In genomic region chr12:14315780-14316179, GRCm38 (mm10) we compare ENCODE assay signal across 8 mouse cellular contexts.
DNase-seq lines count a peak whose midpoint lies in the region; ATAC-seq and TF ChIP-seq lines count a peak whose summit lies in the region.

No protein-coding gene starts in this region.

- no peak overlapping the region for H3K4me2 ChIP-seq in hindbrain, postnatal 0 days (ENCODE audit: low read depth, low read length)
- no peak overlapping the region for H3K4me2 ChIP-seq in hindbrain, embryonic 14.5 days (replicated peaks)

- H3K9me3 ChIP-seq in hindbrain, postnatal 0 days (ENCODE audit: low read length), result no peaks in the 10 kb centered on the region
- no peaks in the 10 kb centered on the region for H3K9me3 ChIP-seq in hindbrain, embryonic 14.5 days (ENCODE audit: control insufficient read depth, low read length)

- 43% methylated on average over 5 of the region's 5 CpGs for WGBS in hindbrain, postnatal 0 days
- 64% methylated on average over 5 of the region's 5 CpGs for WGBS in hindbrain, embryonic 14.5 days

- POLR2A ChIA-PET in Patski (lab: Charles Lee), result no interaction called here

- H3K4me3 ChIP-seq in hindbrain, postnatal 0 days (ENCODE audit: low read length), result no peak overlapping the region
- no peak overlapping the region for H3K4me3 ChIP-seq in hindbrain, embryonic 14.5 days (replicated peaks; ENCODE audit: low read length)

- peak; percentile 56 for TF ChIP-seq CTCF in hindbrain, postnatal 0 days (IDR thresholded peaks at IDR 0.05; ENCODE audit: low read depth)
- peak; percentile 27 for TF ChIP-seq CTCF in Patski (IDR thresholded peaks at IDR 0.05)

- no peaks in the 10 kb centered on the region for H3K4me1 ChIP-seq in hindbrain, postnatal 0 days (ENCODE audit: insufficient read depth, low read length)
- H3K4me1 ChIP-seq in hindbrain, embryonic 14.5 days (replicated peaks; ENCODE audit: control insufficient read depth, insufficient read depth, low read length), result no peaks in the 10 kb centered on the region

- H3K27me3 ChIP-seq in hindbrain, postnatal 0 days (ENCODE audit: insufficient read depth, low read length), result no peaks in the 10 kb centered on the region
- no peaks in the 10 kb centered on the region for H3K27me3 ChIP-seq in hindbrain, embryonic 14.5 days (ENCODE audit: control insufficient read depth, insufficient read depth, low read length)
- no peaks in the 10 kb centered on the region for H3K27me3 ChIP-seq in Patski

- CTCF ChIA-PET in Patski (lab: Charles Lee), result interaction anchor here (1.2 to 1.3 kb wide), 2 partner anchors 14 to 30 kb away, joined by 3 read pairs; no protein-coding TSS in a partner anchor

- in situ Hi-C loops in Patski (cut with MboI; ENCODE audit: low pct_unique_long_range_greater_than_20kb), result no loop called here

- H3K9ac ChIP-seq in hindbrain, postnatal 0 days (replicated peaks; ENCODE audit: low read length), result no peak overlapping the region
- no peak overlapping the region for H3K9ac ChIP-seq in hindbrain, embryonic 14.5 days

- no peaks in the 10 kb centered on the region for H3K36me3 ChIP-seq in hindbrain, postnatal 0 days (ENCODE audit: insufficient read depth, low read length)
- no peaks in the 10 kb centered on the region for H3K36me3 ChIP-seq in hindbrain, embryonic 14.5 days (replicated peaks; ENCODE audit: control insufficient read depth, insufficient read depth)

- ATAC-seq in hindbrain, postnatal 0 days, result no peak
- no peak for ATAC-seq in hindbrain, embryonic 14.5 days (ENCODE audit: low FRiP score)
- ATAC-seq in Patski, result no peak

- peak; percentile 74 for DNase-seq in hindbrain, postnatal 0 days (ENCODE audit: low spot score)
- no peak for DNase-seq in hindbrain, embryonic 14.5 days (ENCODE audit: low spot score)
- DNase-seq in Patski (ENCODE audit: low read depth, low spot score) (no peak), MN1 (ENCODE audit: low spot score) (no peak)
- DNase-seq in cerebellum, adult 9-11 months, result peak; percentile 16
- peak; percentile 34 to 35 for DNase-seq in kidney, postnatal 25 days
- peak; percentile 16 for DNase-seq in ovary, postnatal 14 days (ENCODE audit: low spot score)
- DNase-seq in spleen, postnatal 4 days (ENCODE audit: low spot score in 2 of 2), result no peak

- no peak overlapping the region for H3K27ac ChIP-seq in hindbrain, postnatal 0 days
- no peak overlapping the region for H3K27ac ChIP-seq in hindbrain, embryonic 14.5 days

Comparison
In these comparisons a context has a peak if more than half of its experiments do, and no peak if none do; other contexts are left out.
1. DNase-seq: peak in hindbrain, postnatal 0 days (single experiment), cerebellum, adult 9-11 months (single experiment), kidney, postnatal 25 days (2 of 2) and ovary, postnatal 14 days (single experiment); none in hindbrain, embryonic 14.5 days (single experiment), Patski (single experiment), MN1 (single experiment) and spleen, postnatal 4 days (0 of 2).